Mouse (Mus musculus): ENCODE data around the gene Tfap2e.

GRCm38 (mm10) chr4:126748381-126748780 is 12.3 kb upstream of the Tfap2e start:
- TF ChIP-seq POLR2A (IDR thresholded peaks at IDR 0.05; ENCODE audit: extremely low read depth, insufficient read depth, low read length) (no peak), CTCF (IDR thresholded peaks at IDR 0.05; ENCODE audit: extremely low read depth, insufficient read depth, low read length) (no peak)

Measured in cortical plate, adult 2 months (tissue).